ENCODE assay signal across 19 mouse cellular contexts in the genomic region with DNA sequence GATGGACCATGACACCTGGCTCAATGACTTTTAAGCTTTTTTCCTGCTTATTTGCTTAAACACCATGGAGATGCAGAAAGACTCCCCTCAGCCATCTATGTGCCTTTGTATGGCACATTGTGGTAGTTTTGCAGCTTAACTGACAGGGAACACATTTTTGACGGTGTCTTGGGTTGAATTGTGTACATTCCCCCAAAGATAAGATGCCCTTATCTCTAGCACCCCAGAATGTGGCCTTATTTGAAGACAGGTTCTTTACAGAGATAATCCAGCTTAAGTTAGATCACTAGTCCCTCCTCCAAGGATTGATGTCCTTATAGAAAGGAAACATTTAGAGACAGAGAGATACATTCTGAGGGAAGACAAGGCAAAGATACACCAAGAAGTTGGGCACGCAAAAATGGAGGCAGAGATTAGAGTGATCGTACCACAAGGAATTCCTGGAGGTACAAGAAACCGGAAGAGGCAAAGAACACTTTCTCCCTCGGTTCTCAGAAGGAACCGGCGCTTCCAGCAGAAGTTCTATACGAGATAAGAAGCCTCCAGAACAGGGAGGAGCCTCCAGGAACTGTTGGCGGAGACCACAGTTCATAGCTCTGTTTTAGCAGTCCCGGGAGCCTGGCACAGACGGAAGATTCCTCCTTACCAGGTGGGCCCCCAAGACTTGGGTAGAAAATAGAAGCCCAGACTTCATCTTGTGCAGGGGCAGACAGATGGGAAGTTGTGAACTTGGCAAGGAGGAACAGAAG.
"Had no signal": no experiment of that assay in that cellular context is flagged by ENCODE, and none has a peak within 500 bp of the region (broad histone marks: within the 10 kb centered on the region; RNA-seq: fewer than 3 reads in every experiment).

No protein-coding gene starts in this region.

- H3K27me3 ChIP-seq: limb, embryonic 12.5 days; limb, embryonic 15.5 days; liver, embryonic 15.5 days; neural tube, embryonic 12.5 days; neural tube, embryonic 15.5 days had no signal

- DNase-seq: kidney, adult 9 months; kidney, postnatal 14 days; kidney, postnatal 4 days; left cerebral cortex, postnatal 4 days; lung, adult 2 months; lung, postnatal 14 days; lung, postnatal 4 days; midbrain, embryonic 14.5 days; retina, postnatal 1 day; right cerebral cortex, postnatal 25 days; thymus, adult 2 months; thymus, postnatal 14 days; thymus, postnatal 4 days had no signal

- H3K9me3 ChIP-seq: limb, embryonic 12.5 days; limb, embryonic 15.5 days; liver, embryonic 15.5 days; neural tube, embryonic 12.5 days; neural tube, embryonic 15.5 days had no signal

- H3K4me1 ChIP-seq: limb, embryonic 12.5 days; limb, embryonic 15.5 days; liver, embryonic 15.5 days; neural tube, embryonic 12.5 days; neural tube, embryonic 15.5 days had no signal

- H3K27ac ChIP-seq: limb, embryonic 12.5 days; limb, embryonic 15.5 days; liver, embryonic 15.5 days; neural tube, embryonic 12.5 days; neural tube, embryonic 15.5 days; stomach, postnatal 0 days had no signal

- H3K4me3 ChIP-seq: limb, embryonic 12.5 days; limb, embryonic 15.5 days; liver, embryonic 15.5 days; neural tube, embryonic 12.5 days; neural tube, embryonic 15.5 days had no signal

- H3K36me3 ChIP-seq: limb, embryonic 12.5 days; limb, embryonic 15.5 days; liver, embryonic 15.5 days; neural tube, embryonic 12.5 days; neural tube, embryonic 15.5 days had no signal
